Mouse (Mus musculus): ENCODE measurements around the gene Pole3.

The Pole3 gene

GRCm38 (mm10) chr4:62524651-62525488 lies at the start of gene Pole3, which contains the start of gene 4933430I17Rik:
Pole3 (minus strand) TSS chr4:62525068.
4933430I17Rik (plus strand) TSS chr4:62525369.
- in situ Hi-C loops (cut with MboI; ENCODE audit: unreplicated experiment in 2 of 2) = loop anchor here in 1 of 2 experiments (25.0 kb wide), 1 partner anchor 188 kb away; no protein-coding TSS in a partner anchor

DNA sequence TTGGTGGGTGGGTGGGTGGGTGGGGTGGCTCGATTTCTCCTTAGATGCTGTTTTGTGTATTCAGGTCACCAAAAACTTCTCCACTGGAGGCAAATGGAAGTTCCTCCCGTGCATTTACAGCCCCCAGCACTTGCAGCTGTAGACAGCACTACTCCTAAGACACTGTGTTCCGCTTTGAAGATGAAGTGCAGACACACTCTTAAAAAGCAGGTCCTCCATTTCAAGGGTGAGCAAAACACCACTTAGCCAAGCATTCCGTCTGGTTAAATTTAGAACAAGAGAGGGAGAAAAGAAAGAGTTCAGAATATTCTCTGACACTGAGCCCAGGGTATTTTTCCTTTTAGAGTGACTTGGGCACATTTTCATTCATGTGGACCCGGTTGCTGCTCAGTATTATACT lies 45.2 kb upstream of the Pole3 start:
- in situ Hi-C loops (cut with MboI; ENCODE audit: unreplicated experiment in 2 of 2) = loop anchor here in 1 of 2 experiments (25.0 kb wide), 2 partner anchors 542 to 742 kb away; no protein-coding TSS in a partner anchor

GRCm38 (mm10) chr4:62569603-62570002 lies 44.7 kb upstream of the Pole3 start:
- in situ Hi-C loops (cut with MboI; ENCODE audit: unreplicated experiment in 2 of 2) = loop anchor here in 1 of 2 experiments (25.0 kb wide), 2 partner anchors 543 to 743 kb away; no protein-coding TSS in a partner anchor

- in situ Hi-C loops (cut with MboI; ENCODE audit: unreplicated experiment in 2 of 2) = loop anchor here in 1 of 2 experiments (25.0 kb wide), 2 partner anchors 544 to 744 kb away; no protein-coding TSS in a partner anchor
Observed at GRCm38 (mm10) chr4:62568359-62568758, 43.5 kb upstream of the Pole3 start.

- in situ Hi-C loops (cut with MboI; ENCODE audit: unreplicated experiment in 2 of 2) = loop anchor here in 1 of 2 experiments (25.0 kb wide), 2 partner anchors 545 to 745 kb away; no protein-coding TSS in a partner anchor
Observed at GRCm38 (mm10) chr4:62567696-62568095, 42.8 kb upstream of the Pole3 start.

DNA sequence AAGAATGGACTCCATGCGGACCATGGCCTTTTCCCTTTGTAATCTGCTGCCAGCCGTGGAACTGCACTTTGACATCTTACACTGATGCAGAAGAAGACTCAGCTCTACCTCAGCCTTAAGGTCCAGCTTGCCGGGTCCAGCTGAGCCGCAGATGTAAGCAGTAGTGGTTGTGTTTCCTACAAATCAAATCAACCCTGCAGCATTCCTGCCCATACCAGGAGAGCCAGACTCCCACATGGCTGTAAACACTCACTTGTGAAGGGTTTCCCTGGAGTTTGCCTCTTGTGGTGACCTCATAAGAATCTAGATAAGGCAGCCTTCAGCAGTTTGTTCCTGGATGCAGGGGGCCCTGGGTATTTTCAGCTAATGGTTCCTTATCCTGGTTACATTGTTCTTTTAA lies 41.7 kb upstream of the Pole3 start:
- in situ Hi-C loops (cut with MboI; ENCODE audit: unreplicated experiment in 2 of 2) = loop anchor here in 1 of 2 experiments (25.0 kb wide), 2 partner anchors 546 to 746 kb away; no protein-coding TSS in a partner anchor

DNA sequence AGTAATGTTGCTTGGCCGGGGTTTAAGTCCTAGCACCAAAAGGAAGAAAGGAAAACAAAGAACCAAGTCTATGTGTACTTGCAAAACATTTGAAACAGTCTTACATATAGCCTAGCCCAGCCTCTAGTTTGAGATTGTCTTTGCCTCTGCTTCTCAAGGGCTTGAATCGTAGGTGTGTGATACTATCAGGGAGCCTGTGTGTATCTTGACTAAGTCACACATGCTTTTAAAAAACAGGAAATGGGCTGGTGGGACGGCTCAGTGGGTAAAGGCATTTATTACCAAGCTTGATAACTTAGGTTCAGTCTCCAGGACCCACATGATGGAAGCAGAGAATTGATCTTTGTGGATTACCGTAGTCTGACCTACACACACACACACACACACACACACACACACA lies 37.1 kb upstream of the Pole3 start:
- in situ Hi-C loops (cut with MboI; ENCODE audit: unreplicated experiment in 2 of 2) = loop anchor here (5.0 to 25.0 kb wide), 5 partner anchors 135 to 750 kb away; no protein-coding TSS in a partner anchor

- in situ Hi-C loops (cut with MboI; ENCODE audit: unreplicated experiment in 2 of 2) = loop anchor here (5.0 to 25.0 kb wide), 5 partner anchors 136 to 751 kb away; no protein-coding TSS in a partner anchor
Observed at GRCm38 (mm10) chr4:62561630-62562001, 36.7 kb upstream of the Pole3 start.

GRCm38 (mm10) chr4:62560963-62561629 lies 36.2 kb upstream of the Pole3 start:
- in situ Hi-C loops (cut with MboI; ENCODE audit: unreplicated experiment in 2 of 2) = loop anchor here (5.0 to 25.0 kb wide), 5 partner anchors 136 to 751 kb away; no protein-coding TSS in a partner anchor

GRCm38 (mm10) chr4:62559797-62560329 lies 35.0 kb upstream of the Pole3 start, which contains the start of gene Rgs3:
Rgs3 (plus strand) TSS chr4:62559847.
- in situ Hi-C loops (cut with MboI; ENCODE audit: unreplicated experiment in 2 of 2) = loop anchor here (5.0 to 25.0 kb wide), 6 partner anchors 137 to 752 kb away; no protein-coding TSS in a partner anchor

- in situ Hi-C loops (cut with MboI; ENCODE audit: unreplicated experiment in 2 of 2) = loop anchor here (10.0 to 25.0 kb wide), 3 partner anchors 555 to 755 kb away; no protein-coding TSS in a partner anchor
Observed at GRCm38 (mm10) chr4:62557436-62557835, 32.6 kb upstream of the Pole3 start.

GRCm38 (mm10) chr4:62551966-62552365 lies 27.1 kb upstream of the Pole3 start:
- in situ Hi-C loops (cut with MboI; ENCODE audit: unreplicated experiment in 2 of 2) = loop anchor here (10.0 to 25.0 kb wide), 3 partner anchors 560 to 760 kb away; no protein-coding TSS in a partner anchor

GRCm38 (mm10) chr4:62544801-62545200 lies 19.9 kb upstream of the Pole3 start:
- in situ Hi-C loops (cut with MboI; ENCODE audit: unreplicated experiment in 2 of 2) = no loop called here

DNA sequence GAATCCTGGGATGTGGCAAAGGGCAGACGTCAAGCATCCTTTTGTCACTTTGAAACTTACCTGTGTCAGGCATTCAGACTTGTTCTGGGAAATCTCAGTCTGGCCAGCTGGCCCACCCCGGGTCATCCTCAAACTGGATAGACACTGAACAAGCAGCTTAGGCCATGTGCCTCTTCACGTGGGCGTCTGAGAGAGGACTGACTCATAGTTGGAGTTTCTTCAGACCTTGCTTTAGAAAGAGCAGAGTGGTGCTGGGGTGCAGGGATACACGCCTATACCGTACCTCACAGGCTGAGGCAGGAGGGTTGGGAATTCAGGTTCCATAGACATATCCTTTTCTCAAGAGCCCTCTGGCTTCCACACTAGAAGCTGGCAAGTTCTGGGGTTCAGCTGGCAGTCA lies 18.9 kb upstream of the Pole3 start:
- in situ Hi-C loops (cut with MboI; ENCODE audit: unreplicated experiment in 2 of 2) = no loop called here

GRCm38 (mm10) chr4:62541802-62542201 lies 16.9 kb upstream of the Pole3 start:
- in situ Hi-C loops (cut with MboI; ENCODE audit: unreplicated experiment in 2 of 2) = no loop called here

- in situ Hi-C loops (cut with MboI; ENCODE audit: unreplicated experiment in 2 of 2) = no loop called here
Observed at GRCm38 (mm10) chr4:62533729-62534128, 8.9 kb upstream of the Pole3 start.

- in situ Hi-C loops (cut with MboI; ENCODE audit: unreplicated experiment in 2 of 2) = no loop called here
Observed at GRCm38 (mm10) chr4:62527655-62528054, 2.8 kb upstream of the Pole3 start.

DNA sequence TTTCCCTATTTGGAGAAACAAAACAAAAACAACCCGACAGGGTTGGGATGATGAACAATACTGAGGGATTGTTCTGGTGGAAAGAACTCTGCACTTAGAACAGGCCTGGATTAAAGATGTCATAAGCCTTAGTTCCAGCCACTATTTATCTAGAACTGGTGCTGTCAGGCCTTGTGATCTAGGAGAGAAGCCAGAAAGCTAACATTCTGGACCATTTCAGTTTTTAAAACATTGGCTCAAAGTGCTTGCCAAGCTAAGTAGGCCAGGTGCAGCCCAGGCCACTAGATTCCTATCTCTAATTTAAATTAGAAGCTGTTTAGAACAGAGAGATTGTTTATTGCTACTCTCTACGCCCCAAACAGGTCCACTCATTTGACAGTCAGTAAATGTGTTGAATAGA lies 1.4 kb upstream of the Pole3 start:
- in situ Hi-C loops (cut with MboI; ENCODE audit: unreplicated experiment in 2 of 2) = no loop called here

DNA sequence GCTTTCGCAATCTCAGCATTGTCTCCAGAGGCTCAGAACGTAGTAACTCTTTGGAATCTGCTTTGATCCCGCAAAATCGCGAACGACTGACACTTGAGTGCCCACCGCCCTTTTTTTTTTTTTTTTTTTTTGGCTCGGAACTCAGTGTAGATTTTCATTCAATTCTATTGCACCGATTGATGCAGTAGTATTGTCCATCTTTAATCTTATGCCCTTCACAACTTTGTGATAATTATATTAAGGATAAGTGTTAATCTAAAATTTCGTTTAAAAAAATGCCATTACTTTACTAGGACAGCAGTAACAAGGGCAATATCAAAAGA lies 582 bp upstream of the Pole3 start:
- in situ Hi-C loops (cut with MboI; ENCODE audit: unreplicated experiment in 2 of 2) = no loop called here

DNA sequence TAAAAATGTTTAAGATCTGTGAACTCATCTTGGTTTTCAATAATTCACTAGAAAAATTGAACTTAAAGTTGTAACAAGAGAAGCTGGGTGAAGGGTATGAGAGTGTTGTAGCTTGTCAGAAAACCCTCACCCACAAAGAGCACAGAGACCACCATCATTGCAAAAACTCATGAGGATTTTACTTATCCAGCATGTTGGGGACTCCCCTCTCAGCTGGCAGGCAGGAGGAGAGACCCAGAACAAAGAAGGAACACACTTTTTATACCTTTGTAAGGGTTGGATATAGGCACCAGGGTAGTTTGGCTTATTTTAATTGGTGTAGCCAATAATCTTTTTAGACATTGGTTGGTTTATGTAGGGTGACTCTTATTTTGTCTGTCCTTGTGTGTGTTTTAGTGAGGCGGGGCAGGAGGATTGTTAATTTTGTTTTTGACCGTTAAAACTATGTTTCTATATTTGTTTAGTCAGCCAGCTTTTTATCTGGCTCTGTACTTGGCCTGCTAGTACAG lies 3.9 kb downstream of the Pole3 start:
- in situ Hi-C loops (cut with MboI; ENCODE audit: unreplicated experiment in 2 of 2) = loop anchor here in 1 of 2 experiments (25.0 kb wide), 1 partner anchor 184 kb away; no protein-coding TSS in a partner anchor
